Mouse (Mus musculus) cerebellum, adult 2 months (tissue): ENCODE results near the gene Elp1.

Experiments used
- CTCF ChIP-seq: fragments of 200-500 bp; IDR thresholded peaks from 2 replicates; pipeline ENCODE4 v1.5.1; 2011; ENCODE audit warnings: low read depth, mild to moderate bottlenecking, control low read depth, low read length, moderate library complexity, borderline replicate concordance; ENCODE audit not compliant: insufficient read depth
- POLR2A ChIP-seq: fragments of 200-500 bp; IDR thresholded peaks from 2 replicates; pipeline ENCODE4 v1.6.1; 2011; ENCODE audit warnings: low read length, control low read depth, borderline replicate concordance; ENCODE audit not compliant: insufficient read depth

DNA sequence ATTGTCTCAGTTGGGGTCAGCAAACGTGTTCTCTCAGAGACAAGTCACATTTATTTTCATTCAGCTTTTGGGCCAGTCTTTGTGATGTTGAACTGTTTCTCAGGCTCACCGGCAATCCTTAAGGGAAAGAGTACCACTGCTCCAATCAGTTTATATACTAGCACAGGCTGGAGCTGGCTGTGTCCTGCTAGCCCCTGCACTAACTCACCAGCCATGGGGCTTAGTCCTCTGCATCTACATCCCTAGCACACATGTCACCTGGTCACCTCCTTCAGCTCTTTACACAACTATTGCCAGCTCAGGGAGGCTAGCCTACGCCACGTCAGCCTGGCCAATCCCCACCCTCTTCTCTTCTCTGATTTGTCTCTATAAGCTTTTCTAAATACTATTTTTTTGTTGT is 59.4 kb downstream of the Elp1 start:
- TF ChIP-seq POLR2A (no peak), CTCF (no peak)
